Mouse (Mus musculus) urinary bladder, postnatal 4 days (tissue): Measurements from ENCODE around the gene Tmem175.
"Not testable (repeated sequence)": the region's sequence is repeated elsewhere in the genome, so short reads cannot be mapped to it uniquely, and the experiment has no call there.

ENCODE experiments used
- DNase-seq, 2 experiments: peaks; one replicate each; pipeline ENCODE4 v3.0.0; 2021 to 2022; ENCODE audit warnings: low spot score in 2 of 2

Gene Tmem175

DNA sequence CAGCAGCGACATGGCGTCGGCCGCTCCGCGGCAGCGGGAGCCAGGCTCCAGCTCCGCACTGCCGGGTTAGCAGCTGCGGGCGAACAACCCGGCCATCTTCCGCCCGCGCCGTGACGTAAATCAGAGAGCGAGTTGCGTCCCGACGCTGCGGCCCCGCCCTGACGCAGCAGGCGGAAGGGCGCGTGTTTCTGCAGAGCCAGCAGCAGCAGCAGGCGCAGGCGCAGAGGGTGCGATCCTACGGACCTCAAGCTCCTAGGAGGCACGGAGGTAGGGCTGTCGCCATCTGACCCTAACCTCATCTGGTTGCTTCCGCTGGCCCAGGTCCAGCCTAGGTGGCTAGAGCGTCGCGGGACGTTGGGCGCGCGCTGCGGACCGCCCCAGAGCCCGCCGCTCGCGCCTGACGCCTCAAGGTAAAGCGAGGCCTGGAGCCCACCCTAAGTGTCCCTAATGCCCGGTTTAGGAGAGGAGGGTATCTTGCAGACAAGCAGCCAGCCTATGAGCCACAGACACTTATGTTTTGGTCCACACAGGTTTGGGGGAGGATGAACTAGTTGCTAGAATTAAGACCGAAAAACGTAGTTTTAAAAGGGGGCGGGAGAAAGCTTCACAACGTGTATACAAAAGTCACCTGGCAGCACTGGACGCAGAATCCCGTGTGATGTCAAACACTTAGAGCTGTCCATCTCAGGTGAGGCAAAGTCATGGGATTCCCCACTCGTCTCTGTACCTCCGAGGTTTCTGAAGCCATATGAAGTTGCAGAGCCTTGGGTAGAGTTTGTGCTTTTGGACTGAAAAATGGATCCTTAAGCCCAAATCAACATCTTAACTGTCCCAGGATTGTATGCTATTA, at the start of gene Tmem175, which contains the start of gene Gak:
Gene Tmem175, plus strand, starts transcription at position 137 of the 850 bp plus-strand sequence.
Gene Gak, minus strand, starts transcription at position 122 of the 850 bp plus-strand sequence.
- DNase-seq: peak; percentile 86 to 90

DNA sequence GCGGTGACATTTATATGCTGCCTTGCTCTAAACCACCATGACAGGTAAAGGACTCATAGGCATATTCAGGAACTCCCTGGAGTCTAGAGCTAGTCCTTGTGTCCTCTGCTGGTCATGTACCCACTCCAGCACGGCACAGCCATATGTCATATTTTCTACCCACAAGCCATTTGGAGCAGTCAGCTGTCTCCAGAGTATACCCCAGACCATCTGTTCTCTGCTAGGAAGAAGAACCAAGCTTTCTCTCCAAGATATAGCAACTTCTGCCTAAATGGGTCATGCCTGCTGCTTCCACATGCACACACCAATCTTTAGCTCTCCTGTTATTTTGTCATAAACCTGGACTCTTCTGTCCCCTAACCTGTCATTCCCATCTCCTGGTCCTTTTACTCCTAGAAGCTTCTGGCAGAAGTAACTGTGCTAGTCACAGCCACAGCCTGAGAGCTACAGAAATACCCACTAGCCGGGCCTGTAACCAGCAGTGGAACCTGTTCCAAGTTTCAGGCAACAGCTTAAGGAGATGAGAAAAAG, 48.1 kb upstream of the Tmem175 start:
- no peak for DNase-seq

DNA sequence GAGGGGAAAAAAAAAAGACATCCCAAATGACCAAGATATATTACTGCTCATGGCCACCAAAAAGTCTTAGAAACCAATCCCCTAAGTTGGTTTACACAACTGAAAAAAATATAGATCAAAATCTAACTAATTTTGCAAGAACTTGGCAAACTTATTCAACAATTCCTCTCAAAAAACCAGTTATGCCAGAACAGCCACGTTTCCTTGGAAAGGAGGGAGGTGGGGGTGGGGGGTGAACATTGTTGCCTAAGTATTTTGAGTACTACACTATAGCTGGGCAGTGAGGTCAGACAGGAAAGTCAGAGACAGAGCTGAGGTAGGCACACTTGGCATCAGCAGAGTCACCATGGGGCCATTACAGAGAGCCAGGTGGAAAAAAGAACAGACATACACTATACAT, 29.6 kb upstream of the Tmem175 start:
- DNase-seq: no peak

DNA sequence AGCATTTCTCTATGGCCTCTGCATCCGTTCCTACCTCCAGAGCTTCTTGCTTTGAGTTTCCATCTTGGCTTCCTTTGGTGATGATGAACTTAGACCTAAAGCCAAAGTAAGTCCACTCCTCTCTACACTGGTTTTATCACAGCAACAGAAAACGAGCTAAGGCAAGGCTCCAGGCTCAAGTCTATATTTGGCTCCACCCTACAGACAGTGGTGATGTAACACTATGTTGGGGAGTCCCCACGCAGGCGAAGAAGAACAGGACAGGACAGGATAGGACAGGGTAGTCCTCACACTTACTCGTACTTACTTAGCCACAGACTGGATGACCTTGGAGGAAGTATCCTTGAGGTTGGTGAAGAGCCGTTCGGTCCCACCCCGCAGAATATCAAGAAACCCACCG, 27.0 kb upstream of the Tmem175 start:
- no peak for DNase-seq

DNA sequence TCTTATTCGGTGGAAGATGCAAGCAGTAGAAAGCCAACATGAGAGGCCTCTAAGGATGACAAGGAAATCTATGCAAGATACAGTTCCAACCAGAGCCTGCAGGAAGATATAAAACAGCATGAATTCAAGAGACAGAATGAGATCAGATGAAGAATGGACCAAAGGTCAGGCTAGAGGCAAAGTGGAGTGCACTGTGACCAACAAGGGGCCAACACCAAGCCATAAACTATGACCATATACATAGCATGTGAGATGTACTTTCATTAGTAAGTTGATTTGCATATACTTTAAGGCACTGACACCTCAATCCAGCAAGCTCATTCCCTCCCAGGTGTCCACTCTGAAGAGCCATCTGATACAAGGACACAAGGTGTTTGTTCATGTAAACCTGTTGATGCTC, 19.1 kb upstream of the Tmem175 start:
- no peak for DNase-seq

DNA sequence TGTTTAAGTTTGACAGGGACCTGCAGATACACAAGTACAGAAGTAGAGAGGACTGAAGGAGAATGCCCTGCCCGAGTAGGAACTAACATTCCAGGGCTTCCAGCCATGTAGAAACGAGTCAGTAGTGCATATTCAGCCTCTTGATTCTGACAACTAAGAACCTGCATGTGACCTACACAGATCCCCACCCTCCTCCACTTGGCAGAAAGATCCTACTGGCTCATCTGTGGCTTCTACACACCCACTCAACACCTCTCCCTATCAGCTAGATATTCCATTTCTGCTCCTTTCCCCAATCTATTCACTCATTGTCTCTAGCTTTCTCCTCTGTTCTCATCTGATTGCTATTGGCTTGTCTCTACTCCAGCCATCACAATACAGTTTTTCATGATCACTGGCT, 7.7 kb upstream of the Tmem175 start:
- no peak for DNase-seq

DNA sequence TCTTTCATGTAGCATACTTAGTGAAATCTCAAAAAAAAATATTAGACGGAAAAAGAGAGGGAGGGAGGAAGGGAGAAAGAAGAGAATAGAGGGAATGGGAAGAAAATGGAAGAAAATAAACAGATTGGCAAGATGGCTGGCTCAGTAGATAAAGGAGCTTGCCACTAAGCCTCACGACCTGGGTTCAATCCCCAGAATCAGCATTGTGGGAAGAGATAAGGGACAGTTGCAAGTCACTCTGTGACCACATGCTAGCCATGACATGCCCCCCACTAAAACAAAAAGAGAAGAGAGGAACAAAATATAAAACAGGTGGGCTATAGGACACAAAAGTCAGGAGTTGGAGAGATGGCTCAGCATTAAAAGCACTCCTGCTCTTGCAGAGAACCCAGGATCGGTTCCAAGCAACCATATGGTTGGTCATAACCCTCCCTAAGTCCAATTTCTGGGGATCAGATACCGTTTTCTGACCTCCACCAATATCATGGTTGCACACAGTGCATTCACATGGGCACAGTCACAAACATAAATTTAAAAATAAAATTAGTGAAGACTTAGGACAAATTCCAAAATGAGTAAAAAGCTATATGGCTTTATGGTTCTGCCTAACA, 3.4 kb upstream of the Tmem175 start:
- no peak for DNase-seq

DNA sequence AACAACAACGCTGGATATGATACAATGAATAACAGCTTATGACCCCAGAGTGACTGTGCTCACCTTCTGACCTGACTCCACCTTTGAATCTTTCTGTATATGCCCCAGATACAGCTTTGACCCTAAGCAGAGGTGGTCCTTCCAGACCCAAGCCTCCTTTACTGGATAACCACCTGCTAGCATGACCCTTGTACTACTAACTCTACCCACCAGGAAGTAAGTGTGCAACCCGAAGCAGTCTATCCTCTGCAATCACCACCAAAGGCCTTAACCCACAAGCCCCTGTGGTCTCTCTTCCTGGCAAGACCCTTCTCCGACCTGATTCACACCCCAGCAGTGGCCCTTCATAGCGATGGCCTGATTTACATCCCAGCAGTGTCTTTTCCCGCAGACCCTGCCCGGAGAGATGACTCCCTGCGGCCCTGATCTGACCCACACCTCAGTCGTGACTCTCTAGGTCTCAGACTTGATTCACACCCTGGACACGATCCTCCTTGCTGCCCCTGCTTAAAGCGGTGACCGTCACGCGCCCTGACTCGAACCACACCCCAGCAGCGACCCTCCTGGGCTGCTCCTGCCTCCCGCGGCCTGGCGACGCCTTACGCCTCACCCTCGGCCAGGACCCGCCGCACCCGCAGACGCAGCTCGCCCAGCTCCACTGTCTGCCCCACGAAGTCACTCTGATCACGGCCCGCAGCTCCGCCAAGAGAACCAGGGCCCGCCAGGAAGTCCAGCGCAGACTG, 508 bp upstream of the Tmem175 start:
- no peak for DNase-seq

DNA sequence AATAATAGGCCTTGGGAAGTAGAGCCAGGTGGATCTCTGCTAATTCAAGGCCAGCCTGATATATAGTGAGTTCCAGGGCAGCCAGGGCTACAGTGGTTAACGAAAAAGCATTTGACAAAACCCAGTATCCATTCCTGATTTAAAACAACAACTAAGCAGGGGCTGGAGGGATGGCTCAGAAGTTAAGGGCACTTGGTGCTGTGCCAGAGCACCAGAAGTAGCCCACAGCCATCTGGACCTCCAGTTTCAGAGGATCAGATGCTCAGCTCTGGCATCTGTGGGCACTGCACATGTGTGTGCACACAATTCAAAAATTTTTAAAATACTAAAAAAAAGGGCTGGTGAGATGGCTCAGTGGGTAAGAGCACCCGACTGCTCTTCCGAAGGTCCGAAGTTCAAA, 4.1 kb downstream of the Tmem175 start:
- no peak for DNase-seq

DNA sequence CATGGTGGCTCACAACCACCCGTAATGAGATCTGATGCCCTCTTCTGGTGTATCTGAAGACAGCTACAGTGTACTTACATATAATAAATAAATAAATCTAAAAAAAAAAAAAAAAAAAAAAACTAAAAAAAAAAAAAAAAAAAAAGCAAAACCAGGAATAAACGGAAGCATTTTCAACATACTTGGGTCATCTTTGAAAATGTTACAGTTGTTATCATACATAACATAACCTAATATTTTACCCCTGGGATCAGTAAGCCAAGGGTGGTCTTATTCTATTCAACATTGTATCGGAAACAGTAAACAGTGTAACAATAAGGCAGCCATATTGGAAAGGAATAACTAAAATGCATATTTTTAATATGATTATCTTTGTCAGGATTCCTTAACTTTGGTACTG, 4.5 kb downstream of the Tmem175 start:
- not testable (repeated sequence) for DNase-seq

DNA sequence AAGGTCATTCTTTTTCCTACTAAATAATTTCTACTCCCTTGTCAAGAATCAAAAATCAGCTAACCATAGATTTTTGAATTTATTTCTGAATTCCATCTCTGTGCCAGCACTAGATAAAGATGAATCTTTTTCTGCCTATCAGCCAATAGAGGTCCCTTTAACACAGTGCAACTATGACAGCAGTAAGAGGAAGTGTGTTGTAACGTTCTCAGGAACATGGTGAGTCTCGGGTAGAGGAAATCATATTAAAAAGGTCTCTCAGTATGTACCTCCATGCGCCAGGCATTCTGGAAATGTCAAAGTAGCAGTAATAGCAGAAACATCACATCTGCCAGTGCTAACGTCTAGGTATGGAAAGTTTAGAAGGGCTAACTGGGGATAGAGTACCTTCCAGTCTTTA, 6.6 kb downstream of the Tmem175 start:
- no peak for DNase-seq

DNA sequence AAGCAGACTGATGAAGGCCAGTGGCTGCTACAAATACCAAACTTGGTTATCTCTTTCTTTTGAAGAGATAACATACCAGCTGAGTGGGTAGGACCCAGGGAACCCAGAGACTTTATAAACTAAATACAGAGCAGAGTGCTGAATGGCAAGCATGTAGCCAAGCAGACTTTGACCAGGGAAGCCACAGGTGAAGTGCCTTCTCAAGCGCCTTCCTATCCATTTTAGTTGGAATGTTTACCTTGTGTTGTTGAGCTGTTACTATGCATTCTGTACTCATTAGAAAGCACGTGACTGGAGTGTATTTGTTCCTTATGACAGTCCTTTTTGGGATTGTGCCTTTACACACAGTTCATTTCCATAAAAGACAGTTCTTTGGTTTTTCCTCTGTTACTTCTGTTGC, 14.1 kb downstream of the Tmem175 start:
- DNase-seq: no peak

DNA sequence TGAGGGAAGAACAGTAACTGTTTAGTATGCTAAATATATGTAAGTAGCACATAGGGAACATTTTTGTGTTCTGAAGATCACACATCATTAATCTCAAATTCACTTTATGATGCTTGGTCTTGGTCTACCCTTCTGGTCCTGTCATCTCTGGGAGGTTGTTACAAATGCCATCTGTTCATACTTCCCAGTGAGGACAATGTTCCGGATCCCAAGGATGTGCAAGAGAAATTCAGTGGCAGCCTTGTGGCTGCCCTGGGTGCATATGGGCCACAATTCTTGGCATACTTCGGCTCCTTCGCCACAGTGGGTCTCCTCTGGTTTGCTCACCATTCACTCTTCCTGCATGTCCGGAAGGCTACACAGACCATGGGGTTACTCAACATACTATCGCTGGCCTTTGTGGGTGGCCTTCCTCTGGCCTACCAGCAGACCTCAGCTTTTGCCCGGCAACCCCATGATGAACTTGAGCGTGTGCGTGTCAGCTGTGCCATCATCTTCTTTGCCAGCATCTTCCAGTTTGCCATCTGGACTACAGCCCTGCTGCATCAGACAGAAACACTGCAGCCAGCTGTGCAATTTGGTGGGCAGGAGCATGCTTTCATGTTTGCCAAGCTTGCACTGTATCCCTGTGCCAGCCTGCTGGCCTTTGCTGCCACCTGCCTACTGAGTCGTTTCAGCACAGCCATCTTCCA, 16.2 kb downstream of the Tmem175 start:
- peak in 1 of 2 experiments; percentile 42 for DNase-seq

DNA sequence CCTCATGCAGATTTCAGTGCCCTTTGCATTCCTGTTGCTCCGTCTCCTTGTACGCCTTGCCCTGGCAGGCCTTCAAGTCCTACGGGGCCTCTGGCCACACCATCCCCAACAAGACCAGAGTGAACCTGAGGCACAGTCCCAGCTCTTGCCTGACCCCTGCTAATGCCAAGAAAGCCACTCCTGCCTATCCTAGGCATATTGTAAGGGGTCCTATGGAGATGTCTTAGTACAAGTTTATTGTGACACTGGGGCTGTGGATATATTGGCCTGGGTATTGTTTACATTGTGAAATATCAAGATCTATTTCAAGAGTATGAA, 16.7 kb downstream of the Tmem175 start:
- peak in 1 of 2 experiments; percentile 49 for DNase-seq

DNA sequence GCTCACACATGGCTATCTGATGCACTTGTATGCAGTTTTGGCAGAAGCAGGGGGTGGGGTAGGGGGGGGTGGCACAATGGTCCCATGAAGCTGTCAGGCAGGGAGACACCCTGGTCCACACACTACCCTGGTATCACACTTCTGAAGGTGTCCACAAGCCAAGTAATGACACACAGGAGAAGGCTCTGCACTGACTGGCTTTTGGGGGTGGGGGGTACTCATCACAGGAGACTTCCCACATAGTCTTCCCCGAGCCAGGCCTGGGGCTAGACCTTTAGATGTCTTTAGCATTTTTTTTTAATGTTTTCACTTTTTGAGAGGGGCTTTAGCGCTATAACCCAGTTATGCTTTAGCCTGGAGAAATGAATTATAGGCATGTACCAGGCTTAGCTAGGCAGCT, 17.7 kb downstream of the Tmem175 start:
- no peak for DNase-seq

DNA sequence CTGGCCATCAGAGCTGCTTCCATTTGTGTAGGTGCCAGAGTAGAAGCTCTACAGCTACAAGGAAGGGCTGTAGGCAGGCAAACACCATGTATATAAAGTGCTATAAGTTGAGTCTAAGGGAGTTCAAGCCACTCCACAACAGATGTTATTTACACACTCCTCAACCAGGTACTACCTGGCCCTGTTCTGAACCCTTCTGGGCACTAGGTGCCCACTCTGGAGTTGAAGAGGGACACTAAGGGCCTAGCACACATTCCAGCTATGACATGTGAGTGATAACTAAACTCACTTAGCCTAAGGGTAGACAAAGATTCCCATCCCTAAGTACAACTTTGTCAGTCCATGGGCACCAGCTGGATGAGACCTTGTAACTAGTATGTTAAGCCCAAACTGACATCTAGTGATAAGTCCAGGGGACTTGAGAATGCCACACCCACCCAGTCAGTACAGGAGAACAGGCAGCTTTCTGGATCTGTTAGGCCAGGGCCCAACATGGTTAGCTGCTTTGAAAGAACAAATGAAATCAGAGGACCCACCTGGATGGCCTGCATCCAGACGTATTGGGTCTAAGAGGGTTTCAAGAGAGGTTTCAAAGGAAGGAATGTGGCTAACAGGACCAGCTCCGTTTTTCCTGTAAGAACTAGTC, 18.4 kb downstream of the Tmem175 start:
- DNase-seq: no peak

DNA sequence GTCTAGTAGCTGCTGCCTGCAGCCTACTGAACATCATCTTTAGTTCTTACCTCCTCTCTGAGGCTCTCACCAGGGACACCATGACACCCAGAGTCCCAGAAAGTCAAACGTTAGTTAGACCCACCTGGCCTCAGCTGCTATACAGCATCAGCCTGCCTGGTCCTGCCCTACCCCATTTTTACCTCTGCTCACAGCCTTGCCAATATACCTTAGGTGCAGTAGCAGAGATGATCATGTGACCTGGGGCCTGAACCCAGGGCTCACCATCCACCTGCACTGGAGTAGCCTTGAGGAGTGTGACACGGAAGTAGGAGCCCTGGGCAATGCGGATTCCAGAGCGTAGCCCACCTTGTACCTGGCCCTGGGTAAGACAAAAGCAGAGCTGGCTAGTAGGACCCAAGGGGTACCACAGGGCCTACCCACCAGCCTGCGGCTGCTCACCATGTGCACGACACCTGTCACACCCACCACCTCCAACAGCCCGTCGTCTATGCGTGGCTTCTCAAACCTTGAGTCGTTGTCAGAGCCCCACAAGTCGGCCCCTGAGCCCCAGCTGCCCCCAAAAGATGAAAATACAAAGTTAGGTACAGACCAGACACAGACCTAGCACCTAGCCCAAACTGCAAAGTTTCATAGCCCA, 19.5 kb downstream of the Tmem175 start:
- DNase-seq: no peak

DNA sequence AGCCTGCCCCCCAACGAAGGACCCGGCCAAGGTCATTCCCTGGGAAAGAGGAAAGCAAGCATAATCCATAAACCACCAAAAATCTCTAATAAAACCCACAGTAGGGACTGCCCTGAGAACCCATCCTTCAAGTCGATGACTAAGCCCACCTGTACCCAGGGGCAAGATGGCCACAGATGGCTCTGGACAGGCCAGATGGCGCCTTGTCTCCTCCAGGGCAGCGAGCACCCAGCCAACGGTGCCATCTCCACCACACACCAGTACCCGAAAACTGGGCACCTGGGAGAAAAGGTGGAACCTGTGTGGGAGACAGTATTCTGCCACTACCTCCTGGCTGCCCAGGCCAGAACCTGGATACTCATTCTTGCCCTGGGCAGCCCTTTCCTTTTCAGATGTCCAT, 20.8 kb downstream of the Tmem175 start:
- no peak for DNase-seq

DNA sequence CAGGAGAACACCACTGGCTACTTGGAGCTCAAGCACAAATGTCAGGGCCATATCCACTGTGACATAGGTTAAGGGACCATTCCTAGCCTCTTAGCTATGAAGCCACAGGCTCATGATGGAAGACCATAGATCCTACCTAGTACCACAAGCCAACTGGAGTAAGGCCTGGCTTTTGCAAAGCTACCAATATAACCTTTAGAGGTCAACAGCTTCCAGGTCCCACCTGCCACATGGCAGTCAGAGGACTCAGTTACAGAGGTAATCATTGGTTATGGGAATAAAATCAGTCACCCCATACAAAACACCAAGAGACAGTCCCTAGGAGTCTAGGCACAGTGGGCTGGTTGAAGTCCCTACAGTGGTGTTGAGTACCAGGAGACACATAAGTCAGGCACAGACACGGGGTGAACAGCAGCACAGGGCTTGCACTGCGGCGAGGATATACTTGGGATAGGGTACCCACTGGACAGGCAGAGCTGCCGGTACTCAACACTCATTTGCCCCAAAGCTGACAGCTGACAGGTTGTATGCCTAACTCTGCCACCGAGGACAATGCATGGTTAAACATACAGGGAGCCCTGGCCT, 21.7 kb downstream of the Tmem175 start:
- DNase-seq: peak in 1 of 2 experiments; percentile 39

DNA sequence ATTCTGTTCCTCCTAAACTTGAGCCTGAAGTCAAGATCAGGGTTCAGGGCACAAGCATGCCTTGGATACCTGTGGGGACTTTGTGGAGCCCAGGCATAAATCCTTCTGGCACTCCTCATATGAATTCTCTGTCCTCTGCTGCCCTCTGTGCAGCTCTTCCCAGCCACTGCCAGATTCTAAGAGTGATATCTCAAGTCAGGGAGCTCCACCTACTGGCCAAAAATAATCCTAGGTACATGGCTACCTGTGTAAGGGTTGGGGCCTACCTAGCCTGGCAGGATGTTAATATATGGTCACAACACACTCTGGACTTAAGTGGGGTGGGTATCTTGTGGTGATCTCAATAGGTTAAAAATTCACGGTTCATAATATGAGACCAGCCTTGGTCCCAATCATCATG, 22.3 kb downstream of the Tmem175 start:
- peak in 1 of 2 experiments; percentile 56 for DNase-seq
